In genomic region chr13:95375554-95375914, GRCm38 (mm10) we compare ENCODE assay signal across 8 mouse cellular contexts. TPM values are rescaled to one million over a fixed set of nuclear protein-coding genes. Genes with fewer than 3 reads are reported as not detected.
DNase-seq lines count a peak whose midpoint lies in the region; ATAC-seq and TF ChIP-seq lines count a peak whose summit lies in the region.

No protein-coding gene starts in this region.

- H3K9me3 ChIP-seq in limb, embryonic 12.5 days = no peaks in the 10 kb centered on the region

- peak overlapping the region; percentile 96 for H3K4me3 ChIP-seq in lung, adult 2 months (replicated peaks; ENCODE audit: extremely low read depth, low read depth, low read length)
- H3K4me3 ChIP-seq in embryonic fibroblast, embryonic 13.5 days (ENCODE audit: insufficient read depth, low read length) = peak overlapping the region; percentile 42
- H3K4me3 ChIP-seq in limb, embryonic 12.5 days (replicated peaks) = peak overlapping the region; percentile 94
- peak overlapping the region; percentile 83; the same call in 1 of the 2 replicates for H3K4me3 ChIP-seq in olfactory bulb, adult 2 months (ENCODE audit: insufficient read depth, low read depth, low read length)

- peaks cover 11% of the 10 kb centered on the region for H3K4me1 ChIP-seq in lung, adult 2 months (ENCODE audit: control insufficient read depth, insufficient read depth, low read length)
- peaks cover 3% of the 10 kb centered on the region; the same call in 1 of the 2 replicates for H3K4me1 ChIP-seq in embryonic fibroblast, embryonic 13.5 days (ENCODE audit: control insufficient read depth, insufficient read depth, low read length)
- peaks cover 11% of the 10 kb centered on the region for H3K4me1 ChIP-seq in limb, embryonic 12.5 days (replicated peaks)
- peaks cover 10% of the 10 kb centered on the region for H3K4me1 ChIP-seq in olfactory bulb, adult 2 months (ENCODE audit: control insufficient read depth, insufficient read depth, low read length)

- no peak for TF ChIP-seq POLR2A in lung, adult 2 months (IDR thresholded peaks at IDR 0.05; ENCODE audit: borderline replicate concordance, extremely low read depth, low read depth, low read length)
- TF ChIP-seq POLR2A in embryonic fibroblast, embryonic 13.5 days (IDR thresholded peaks at IDR 0.05; ENCODE audit: low read depth, low read length) = no peak
- no peak for TF ChIP-seq POLR2A in olfactory bulb, adult 2 months (IDR thresholded peaks at IDR 0.05; ENCODE audit: insufficient read depth, low read depth, low read length)

- no peak for DNase-seq in lung, adult 2 months
- DNase-seq in lung, postnatal 36 days = no peak
- DNase-seq in adrenal gland, adult 18-20 months (ENCODE audit: low spot score in 2 of 2) = no peak
- DNase-seq in adrenal gland, postnatal 25 days = no peak
- DNase-seq in spleen, postnatal 10 days (ENCODE audit: low spot score in 2 of 2) = no peak

- ATAC-seq in limb, embryonic 12.5 days (ENCODE audit: insufficient number of reproducible peaks, insufficient read depth, low FRiP score, low TSS enrichment, low read depth) = no peak

- H3K4me2 ChIP-seq in limb, embryonic 12.5 days = peak overlapping the region; percentile 94

- H3K27me3 ChIP-seq in limb, embryonic 12.5 days = no peaks in the 10 kb centered on the region

- H3K9ac ChIP-seq in limb, embryonic 12.5 days (replicated peaks) = peak overlapping the region; percentile 94

- 20% methylated on average over 6 of the region's 6 CpGs for WGBS in lung, adult 2 months
- 30% methylated on average over 6 of the region's 6 CpGs for WGBS in limb, embryonic 12.5 days
- WGBS in olfactory bulb, adult 2 months = 21% methylated on average over 6 of the region's 6 CpGs

- peak overlapping the region; percentile 45; the same call in 1 of the 2 replicates for H3K27ac ChIP-seq in embryonic fibroblast, embryonic 13.5 days (ENCODE audit: insufficient read depth, low read length)
- H3K27ac ChIP-seq in limb, embryonic 12.5 days = peak overlapping the region; percentile 75; the same call in 1 of the 2 replicates
- no peak overlapping the region for H3K27ac ChIP-seq in olfactory bulb, adult 2 months (ENCODE audit: insufficient read depth, low read depth, low read length)

- H3K36me3 ChIP-seq in limb, embryonic 12.5 days = peaks cover 12% of the 10 kb centered on the region

- no peak for TF ChIP-seq CTCF in lung, adult 2 months (IDR thresholded peaks at IDR 0.05; ENCODE audit: insufficient read depth, low read length)
- no peak for TF ChIP-seq CTCF in embryonic fibroblast, embryonic 13.5 days (IDR thresholded peaks at IDR 0.05; ENCODE audit: borderline replicate concordance, insufficient read depth, low read length)
- TF ChIP-seq CTCF in olfactory bulb, adult 2 months (IDR thresholded peaks at IDR 0.05; ENCODE audit: insufficient read depth, low read depth, low read length) = no peak

RNA-seq across cellular contexts. Expression of gene Aggf1, which starts 0.4 kb away (rescaled TPM):
- 18.2 TPM in 2 replicates for polyA plus RNA-seq in lung, adult 2 months (2012; rRNA removed)
- 24.1 and 24.2 TPM in 2 replicates for polyA plus RNA-seq in embryonic fibroblast, embryonic 13.5 days (2011; ENCODE audit: insufficient read length, low read depth, missing spikeins)
- polyA plus RNA-seq in limb, embryonic 12.5 days (2016; fragmentation: Nextera tagmentation; extraction: Ambion mirVana) = 45.7 and 45.8 TPM in 2 replicates
- polyA plus RNA-seq in olfactory bulb, adult 2 months (2012; ENCODE audit: insufficient read depth, insufficient read length, low replicate concordance, missing spikeins) = not detected in 2 replicates
- 10 to 100 TPM; 33.3 to 40.1 TPM for total RNA-seq in adrenal gland, adult 18-20 months (2021)
- total RNA-seq in adrenal gland, postnatal 25 days (2021) = 37.6 and 40.0 TPM in 2 replicates

RNA-seq across cellular contexts. Expression of gene Zbed3, which starts 52.1 kb away (rescaled TPM):
- 23.4 and 26.1 TPM in 2 replicates for polyA plus RNA-seq in lung, adult 2 months (2012; rRNA removed)
- 36.5 and 58.5 TPM in 2 replicates for polyA plus RNA-seq in embryonic fibroblast, embryonic 13.5 days (2011; ENCODE audit: insufficient read length, low read depth, missing spikeins)
- 103 and 105 TPM in 2 replicates for polyA plus RNA-seq in limb, embryonic 12.5 days (2016; fragmentation: Nextera tagmentation; extraction: Ambion mirVana)
- not detected in 2 replicates for polyA plus RNA-seq in olfactory bulb, adult 2 months (2012; ENCODE audit: insufficient read depth, insufficient read length, low replicate concordance, missing spikeins)
- 10 to 100 TPM; 21.4 to 29.3 TPM for total RNA-seq in adrenal gland, adult 18-20 months (2021)
- total RNA-seq in adrenal gland, postnatal 25 days (2021) = 32.9 and 38.5 TPM in 2 replicates

Comparison
In these comparisons a context has a peak if more than half of its experiments do, and no peak if none do; other contexts are left out.
1. H3K4me3 ChIP-seq: peak in every context shown above with its lines; median percentile 96 in lung, adult 2 months; 94 in limb, embryonic 12.5 days; 83 in olfactory bulb, adult 2 months; 42 in embryonic fibroblast, embryonic 13.5 days.
2. RNA of gene Zbed3, which starts 52.1 kb away (polyA plus RNA-seq): 103 to 105 TPM in limb, embryonic 12.5 days, 36.5 to 58.5 TPM in embryonic fibroblast, embryonic 13.5 days and 23.4 to 26.1 TPM in lung, adult 2 months; not detected in olfactory bulb, adult 2 months; every median in the first group is over 10 times any median in the second.